Mouse (Mus musculus) cerebellum, postnatal 10 days (tissue): Measurements from ENCODE around the gene Vwa8.
A peak's percentile ranks its signal among the peaks of the same experiment; 100 is the strongest.
"Not testable (repeated sequence)": the region's sequence is repeated elsewhere in the genome, so short reads cannot be mapped to it uniquely, and the experiment has no call there.

Experiments used
- DNase-seq, 2 experiments: peaks; one replicate each; pipeline ENCODE4 v3.0.0; 2021; ENCODE audit warnings: mixed read lengths in 2 of 2

Vwa8 gene

DNA sequence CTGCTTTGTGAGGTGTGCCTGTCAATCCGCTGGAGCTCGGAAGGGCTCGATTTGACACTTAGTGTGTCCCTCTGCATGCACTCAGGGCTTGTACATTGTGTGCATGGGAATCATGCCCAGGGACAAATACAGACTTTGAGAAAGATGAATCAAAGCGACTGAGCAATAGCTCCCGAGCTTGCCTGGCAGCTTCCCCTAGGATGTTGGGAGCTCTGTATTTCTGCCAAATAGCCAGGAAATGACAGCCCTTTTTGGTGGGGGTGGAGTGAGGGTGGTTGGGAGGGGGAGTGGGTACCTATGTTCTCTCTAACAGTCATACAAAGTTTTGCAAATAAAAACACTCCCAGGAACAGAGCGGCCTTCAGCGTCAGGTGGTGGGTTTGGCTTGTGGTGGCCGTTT lies 138.7 kb downstream of the Vwa8 start:
- peak; percentile 15 for DNase-seq

DNA sequence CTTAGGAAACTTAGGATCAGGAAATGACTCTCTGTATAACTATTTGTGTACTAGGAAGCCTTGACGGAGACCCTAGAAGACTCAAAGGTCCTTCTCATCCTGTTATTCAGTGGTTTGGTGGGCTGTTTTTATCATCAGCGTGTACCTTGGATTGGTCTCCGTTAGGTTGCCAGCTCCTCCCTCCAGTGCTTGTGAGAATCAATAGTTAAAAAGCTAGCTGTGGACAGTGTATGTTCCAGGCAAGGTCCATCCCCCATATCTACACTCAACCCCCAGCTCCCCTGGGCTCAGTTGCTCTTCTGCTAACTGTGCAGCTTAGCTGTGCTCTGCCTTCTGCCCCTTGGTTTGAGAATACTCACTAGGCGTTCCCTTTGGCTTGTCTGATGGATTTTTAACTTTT lies 143.6 kb downstream of the Vwa8 start:
- DNase-seq: no peak

DNA sequence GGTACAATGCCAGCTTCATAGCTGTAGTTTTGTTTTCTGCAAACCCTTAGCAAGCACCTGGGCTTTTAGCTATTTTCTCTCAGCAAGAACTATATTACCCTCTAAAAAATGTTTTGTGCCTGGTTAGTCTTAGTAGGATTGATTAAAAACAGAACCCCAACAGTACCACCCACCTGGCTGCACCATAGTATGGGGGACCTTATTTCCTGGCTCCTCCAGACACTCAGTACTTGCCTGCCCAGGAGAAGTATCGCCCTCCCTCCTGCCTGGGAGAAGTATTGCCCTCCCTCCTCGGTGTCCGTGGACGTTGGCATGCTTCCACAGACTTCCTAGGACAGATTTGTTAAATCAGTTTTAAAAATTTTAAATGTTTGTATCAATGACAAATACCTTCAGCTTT lies 144.7 kb downstream of the Vwa8 start:
- no peak for DNase-seq

DNA sequence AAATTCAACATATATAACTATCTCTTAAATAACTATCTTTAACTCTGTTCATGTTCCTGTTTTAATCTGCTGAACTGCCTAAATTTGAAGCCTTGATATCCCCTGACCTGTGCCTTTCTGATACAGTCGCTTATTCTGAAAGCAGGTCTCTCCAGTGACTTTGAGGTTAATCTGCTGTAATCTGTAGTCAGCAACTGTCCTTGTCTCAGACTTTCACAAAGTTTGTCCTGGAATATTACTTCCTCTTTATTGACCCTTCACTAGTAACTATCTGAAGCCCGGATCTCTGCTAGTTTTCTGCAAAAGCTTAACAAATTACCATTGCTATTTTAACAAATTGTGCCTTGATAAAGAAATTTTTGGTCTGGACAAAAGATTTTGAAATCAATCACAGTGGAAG lies 147.5 kb downstream of the Vwa8 start:
- no peak for DNase-seq

DNA sequence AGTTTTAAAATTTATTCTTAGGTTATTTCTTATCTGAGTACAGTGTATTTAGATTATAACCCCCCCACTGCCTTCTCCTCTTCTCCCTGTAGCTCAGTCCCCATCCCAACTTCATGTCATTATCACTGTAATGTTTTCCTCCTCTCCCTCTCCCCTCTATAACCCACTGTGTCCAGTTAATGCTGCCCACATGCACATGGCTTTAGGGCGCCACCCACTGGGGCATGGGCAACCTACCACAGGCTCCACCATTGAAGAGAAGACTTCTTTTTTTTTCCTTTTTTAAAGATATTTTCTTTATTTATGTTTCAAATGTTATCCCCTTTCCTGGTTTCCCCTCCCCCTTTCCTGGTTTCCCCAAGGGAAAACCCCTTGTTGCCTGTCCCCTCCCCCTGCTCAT lies 154.7 kb downstream of the Vwa8 start:
- peak; percentile 75 for DNase-seq

DNA sequence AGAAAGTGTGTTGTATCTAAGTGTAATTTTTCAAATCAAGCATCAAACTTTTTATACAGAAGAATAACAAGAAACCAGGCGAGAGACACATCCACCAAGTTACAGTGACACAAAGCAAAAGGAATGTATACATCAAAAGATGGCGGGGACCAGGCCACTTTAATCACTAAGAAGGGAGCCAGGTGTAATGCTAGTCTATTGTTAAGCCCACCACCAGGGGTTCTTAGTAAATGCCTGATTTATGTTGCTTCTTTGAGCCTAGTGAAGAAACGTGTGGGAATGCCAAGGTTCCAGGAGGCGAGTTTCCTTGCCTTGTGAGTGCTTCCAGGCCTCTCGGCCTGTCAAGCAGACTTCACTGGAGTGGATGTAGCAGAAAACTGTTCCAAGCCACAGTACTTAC lies 168.9 kb downstream of the Vwa8 start:
- DNase-seq: not testable (repeated sequence)

DNA sequence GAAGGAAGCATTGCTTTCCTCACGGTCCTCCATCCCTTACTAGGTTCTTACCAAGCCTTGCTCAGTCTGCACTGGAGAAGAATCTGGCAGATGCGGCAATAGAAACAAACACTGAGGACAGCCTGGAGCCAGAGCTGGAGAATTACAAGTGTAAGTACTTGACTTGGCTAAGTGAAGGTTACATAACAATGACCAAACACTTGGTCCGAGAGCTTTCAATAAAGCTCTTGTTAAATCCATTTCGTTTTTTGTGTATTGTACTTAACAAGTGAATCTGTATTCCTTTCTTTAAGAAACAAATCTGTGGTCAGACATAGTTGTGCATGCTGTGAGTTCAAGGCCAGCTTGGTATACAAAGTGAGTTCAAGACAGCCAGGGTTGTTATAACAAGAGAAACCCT lies 169.7 kb downstream of the Vwa8 start:
- DNase-seq: no peak

DNA sequence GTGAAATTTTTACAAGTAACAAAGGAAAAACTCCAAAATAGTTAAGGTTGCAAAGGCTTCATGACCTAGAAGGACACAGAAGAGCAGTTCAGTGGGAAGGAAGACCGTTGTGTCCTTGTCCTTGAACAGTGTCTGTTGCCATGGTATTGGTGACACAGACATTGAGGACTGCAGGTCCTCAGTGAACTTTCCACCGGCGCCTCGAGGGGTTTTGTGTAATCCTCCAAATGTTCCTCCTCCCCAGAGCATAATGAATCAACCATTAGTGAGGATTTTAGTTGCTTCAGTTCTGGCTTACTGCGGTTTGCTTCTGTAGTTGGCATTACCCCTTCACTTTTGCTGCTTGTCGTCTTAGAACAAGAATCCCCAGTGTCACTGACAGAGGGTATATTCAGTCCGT lies 172.9 kb downstream of the Vwa8 start:
- DNase-seq: peak in 1 of 2 experiments; percentile 16

DNA sequence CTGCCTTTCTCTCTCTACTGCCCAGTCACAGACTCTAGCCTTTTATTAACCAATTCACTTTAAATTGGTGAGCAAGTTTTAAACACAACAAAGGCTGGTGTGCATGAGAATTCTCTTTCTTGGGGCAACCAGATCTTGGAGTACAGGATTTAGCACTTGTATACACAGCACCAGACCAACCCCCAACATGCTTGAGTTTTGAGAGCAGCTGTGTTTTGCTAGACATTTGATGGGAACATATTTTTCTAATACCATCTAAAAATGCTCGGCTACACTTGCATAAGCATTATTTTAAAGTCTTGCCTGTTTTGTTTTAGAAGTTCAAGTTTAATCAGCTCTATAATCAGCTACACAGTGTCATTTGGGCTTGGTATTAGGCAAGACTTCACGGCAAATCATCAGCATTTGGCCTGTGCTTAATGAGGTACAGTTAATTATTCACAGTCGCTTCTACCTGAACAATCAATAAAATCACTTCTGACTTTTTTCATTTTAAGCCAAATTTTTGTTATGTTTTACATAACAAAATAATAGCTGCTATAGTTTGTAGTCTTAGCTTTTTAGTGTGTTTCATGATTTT lies 180.2 kb downstream of the Vwa8 start:
- DNase-seq: no peak

DNA sequence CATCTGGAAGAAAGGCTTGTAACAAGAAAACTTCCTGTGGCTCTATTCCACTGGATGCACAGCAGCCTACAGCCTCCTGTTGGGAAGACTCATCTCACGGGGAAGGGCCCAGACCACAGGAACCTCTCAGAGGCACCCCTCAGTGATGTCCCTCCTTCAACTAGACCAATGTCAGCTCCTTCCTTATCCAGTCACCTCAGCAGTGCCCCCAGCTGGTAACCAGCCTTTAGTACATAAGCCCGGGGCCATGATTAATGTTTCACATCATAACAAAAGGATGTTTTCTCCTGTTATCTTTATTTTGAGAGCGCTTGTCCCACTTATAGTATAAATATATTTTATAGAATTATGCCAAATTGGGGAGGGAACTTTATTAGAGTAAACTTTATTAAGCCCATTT lies 181.9 kb downstream of the Vwa8 start:
- DNase-seq: peak; percentile 11 to 15

DNA sequence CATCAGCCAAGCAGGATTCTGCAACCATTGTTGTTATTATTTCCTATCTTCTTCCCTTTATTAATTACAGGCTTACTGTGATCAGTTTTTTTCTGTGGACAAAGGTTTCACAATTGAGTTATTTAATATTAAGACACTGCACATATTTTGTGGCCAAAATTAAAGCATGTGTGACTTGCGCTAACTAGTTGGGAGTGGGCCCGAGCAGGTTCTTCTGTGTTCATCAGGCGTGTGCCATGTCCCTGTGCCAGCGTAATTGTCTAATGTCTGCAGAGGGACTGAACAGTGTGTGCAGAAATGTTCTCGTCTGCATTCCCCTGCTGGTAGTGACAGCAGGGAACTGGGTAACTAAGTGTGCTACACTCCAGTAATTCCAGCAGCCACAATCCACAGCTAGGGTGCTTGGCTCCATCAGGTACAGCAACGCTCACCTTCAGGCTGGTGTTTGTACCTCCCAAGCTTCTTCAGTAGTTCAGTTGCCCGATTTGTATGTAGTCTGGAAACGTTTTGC lies 182.4 kb downstream of the Vwa8 start:
- DNase-seq: no peak

DNA sequence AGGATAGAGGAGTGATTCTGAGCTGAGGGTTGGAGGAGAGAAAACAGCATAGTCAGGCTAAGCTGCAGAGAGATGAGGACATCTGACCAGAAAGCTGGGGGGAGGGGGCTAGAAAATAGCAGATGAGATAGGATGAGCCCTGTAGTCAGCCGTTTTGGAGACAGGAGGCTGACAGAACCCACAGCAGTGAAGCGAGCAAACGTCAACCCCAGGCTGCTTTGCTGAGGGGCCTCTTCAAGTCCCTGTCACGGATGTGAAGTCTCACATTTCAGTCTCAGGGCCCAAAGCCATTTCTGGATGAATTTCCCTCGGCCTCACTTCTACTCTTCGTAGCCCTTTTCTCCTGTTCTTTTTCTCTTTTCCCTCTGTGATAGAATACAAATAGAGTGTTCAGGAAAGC lies 184.5 kb downstream of the Vwa8 start:
- DNase-seq: no peak

DNA sequence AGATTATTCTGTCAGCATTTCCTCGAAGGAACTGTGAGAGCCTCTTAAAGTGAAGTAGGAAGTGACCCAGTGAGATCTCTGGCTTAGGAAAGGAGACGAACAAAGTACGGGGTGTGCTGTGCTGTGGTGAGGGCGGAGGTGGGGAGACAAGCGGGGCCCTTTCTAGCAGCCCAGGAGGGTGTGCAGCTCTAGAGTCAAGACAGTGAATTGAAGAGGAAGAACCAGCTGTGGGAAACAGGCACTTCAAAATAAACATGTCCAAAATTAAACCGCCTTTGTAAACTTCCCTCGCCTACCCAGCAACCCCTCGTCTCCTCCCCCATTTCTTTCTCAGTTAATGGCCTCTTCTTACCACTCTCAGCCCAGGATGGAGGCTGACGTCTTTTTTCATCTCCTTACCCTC lies 185.7 kb downstream of the Vwa8 start:
- DNase-seq: no peak

DNA sequence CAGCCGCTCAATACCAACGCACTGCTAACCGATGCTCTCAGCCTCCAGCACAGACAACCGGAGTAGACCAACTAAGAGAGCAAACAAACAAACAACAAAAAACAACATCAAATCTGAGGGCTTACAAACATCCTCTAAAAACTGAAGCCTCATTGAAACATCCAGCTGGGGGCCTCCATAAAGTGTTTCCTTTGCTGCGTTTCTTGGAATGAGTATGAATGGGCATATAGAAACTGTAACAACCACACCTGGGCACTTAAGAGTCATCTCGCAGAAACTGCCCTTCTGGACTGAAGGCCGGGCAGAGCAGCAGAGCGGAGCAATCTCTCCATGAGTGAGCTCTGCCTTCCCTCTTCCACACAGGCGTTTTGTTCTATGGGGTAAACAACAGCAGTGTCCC lies 186.7 kb downstream of the Vwa8 start:
- DNase-seq: no peak

DNA sequence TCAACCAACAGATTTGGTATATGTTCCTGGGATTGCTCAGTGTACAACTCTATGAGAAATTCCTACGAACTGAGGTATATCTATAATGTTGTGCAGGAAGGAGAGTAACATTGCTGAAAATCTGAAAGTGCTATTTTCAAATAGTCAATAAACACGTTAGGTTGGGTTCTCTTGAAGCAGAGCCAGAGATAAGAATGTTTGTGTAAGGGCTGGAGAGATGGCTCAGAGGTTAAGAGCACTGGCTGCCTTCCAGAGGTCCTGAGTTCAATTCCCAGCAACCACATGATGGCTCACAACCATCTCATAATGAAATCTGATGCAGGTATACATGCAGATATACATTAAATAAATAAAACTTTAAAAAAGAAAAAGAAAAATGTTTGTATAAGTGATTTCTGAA lies 198.3 kb downstream of the Vwa8 start:
- no peak for DNase-seq

DNA sequence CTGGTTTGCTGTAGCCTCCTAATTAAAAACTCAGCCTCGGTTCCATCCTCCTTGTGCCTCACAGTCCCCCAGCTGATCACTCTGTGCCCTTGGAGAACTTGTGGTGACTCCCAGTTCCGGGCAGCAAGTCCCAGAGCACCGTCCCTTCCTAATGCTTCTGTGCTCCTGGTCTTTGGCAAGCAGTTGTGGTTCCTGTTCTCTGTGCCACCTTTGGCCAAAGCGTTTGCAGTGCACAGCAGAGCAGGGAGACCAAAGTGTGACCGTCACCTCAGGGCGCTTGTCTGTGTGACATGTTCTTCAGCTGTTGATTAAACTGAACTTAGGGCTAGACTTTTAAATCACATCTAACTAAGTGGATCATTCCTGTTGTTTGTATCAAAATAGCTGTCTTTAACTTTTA lies 199.1 kb downstream of the Vwa8 start:
- no peak for DNase-seq

DNA sequence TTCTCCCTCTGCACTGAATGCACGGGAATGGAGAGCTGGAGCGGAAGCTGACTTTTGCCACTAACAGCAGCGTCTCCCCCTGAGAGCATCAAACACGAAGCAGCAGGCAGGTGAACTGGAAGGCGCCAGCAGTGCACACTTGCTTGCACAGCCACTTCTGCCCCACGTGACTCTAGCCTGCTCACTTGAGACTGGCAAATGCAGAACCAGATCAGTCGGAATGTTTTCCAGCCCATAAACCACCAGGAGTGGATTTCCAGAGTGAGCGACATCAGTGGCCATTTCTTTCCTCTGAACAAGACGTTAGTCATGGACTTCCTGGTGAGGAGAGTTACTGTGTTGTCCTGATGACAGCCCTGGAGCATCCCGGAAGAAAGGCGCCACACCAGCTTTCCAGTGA lies 200.7 kb downstream of the Vwa8 start:
- no peak for DNase-seq

DNA sequence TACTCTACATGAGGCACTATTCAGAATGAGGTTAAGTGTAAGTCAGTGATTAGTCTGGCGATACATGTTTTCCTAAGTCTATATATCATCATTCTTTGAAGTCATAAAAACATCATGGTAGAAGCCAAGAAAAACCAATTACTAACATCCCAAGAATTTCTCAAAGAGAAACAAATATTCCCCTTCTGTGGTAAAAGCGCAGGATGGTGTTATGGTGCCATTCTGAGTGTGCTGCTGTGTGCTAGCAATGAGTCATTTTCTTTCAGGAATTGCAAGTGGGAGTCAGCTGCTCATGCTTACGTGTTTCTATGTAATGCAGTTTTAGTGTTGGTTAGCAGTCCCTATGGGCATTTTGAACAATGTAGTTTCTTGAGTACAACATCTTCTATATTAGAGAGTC lies 216.8 kb downstream of the Vwa8 start:
- DNase-seq: no peak

DNA sequence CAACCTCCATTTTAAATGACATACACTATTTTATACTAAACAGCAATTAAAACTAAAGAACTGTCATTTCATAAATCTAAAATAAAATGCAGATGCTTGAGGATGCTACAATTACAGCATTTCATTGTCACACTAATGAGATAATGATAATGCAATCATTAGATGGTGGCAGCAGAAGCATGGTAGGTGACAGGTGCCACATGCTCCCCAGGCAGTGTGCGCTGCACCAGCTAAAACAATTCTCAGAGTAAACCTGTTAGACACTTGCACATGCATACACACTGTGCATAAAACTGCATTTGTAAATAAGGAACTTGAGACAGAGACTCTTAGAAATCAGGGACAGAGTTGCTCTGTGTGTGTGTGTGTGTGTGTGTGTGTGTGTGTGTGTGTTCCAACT lies 220.7 kb downstream of the Vwa8 start:
- DNase-seq: no peak

DNA sequence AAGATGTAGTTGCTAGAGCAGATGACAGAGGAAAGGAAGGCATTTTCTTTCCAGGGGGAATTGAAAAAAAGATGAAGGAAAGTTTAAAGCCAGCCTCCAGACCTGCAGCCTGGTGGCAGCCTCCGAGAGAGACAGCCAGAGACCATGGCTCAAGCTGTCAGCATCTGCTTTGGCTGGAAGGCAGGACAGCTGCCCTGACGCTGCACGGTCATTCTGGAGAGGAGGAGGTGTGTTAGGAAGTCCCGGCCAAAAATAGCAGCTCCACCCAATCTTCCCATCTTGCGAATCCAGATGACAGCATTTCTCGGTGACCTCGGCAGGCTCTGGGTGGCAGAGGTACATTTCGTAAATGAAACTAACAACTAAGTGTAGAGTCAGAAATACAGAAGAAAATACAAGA lies 225.9 kb downstream of the Vwa8 start:
- no peak for DNase-seq

DNA sequence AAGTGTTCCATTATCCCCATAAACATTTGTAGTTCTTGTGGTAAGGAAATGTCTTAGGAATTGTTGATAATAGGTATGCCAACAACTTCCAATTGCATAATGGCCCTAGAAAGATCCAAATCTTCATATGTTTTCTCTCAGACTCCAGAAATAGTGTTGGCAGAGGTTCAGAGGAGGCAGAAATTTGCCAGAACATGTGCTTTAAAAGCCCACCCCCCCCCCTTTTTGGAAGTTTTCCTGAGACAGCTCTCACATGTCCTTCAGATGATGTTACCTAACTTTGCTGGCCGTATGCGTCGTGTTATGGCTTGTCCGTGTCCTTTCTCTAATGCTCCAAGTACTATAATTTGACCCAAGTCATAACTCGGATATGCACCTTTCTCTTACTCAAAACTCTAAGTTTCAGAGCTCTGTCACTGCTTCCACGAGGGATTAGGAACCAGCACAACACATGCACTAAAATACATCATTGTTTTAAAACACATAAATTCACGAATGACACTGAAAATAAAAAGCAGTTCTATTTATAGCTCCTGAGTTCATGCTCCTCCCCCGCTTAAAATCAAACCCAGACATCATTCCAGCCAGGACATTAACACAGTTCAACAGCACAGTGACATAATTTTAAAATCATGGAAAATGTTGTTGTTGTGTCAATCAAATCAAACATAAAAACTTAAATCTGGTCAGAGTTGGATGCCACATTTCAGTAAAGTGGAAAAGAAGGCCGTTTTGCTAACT lies 227.9 kb downstream of the Vwa8 start:
- DNase-seq: no peak

DNA sequence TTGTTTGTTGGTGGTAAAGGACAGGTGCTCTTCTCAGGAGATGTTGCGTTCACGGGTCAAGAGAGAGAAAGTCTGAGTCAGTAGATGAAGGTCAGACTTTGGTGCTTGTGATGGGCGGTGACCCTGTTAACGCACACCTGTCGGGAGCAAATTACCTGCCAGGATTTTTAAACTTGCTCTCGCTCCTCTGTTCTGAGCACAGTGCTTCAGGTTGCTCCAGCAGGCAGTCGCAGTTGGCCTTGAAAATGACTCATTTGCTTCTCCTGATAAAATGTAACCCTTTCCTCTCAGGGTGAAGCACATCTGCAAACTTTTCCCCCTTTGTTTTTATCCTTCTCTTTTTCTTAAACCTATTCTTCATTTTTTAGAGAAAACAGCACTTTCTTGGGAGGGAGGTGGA lies 234.7 kb downstream of the Vwa8 start:
- no peak for DNase-seq

DNA sequence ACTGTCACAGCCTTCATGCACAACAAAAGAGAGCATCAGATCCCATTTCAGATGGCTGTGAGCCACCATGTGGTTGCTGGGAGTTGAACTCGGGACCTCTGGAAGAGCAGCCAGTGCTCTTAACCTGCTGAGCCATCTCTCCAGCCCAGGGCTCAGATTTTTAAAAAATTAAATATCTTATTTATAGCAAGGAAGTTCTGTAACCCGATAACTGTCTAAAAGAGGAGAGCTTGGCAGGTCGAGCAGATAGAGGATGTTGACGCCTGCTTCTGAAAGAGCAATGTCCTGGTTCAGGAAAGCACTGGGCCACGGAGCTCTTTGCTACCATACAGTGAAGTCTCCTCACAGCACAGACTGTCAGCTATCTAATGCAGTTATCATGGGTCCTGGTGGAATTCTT lies 237.2 kb downstream of the Vwa8 start:
- DNase-seq: no peak

DNA sequence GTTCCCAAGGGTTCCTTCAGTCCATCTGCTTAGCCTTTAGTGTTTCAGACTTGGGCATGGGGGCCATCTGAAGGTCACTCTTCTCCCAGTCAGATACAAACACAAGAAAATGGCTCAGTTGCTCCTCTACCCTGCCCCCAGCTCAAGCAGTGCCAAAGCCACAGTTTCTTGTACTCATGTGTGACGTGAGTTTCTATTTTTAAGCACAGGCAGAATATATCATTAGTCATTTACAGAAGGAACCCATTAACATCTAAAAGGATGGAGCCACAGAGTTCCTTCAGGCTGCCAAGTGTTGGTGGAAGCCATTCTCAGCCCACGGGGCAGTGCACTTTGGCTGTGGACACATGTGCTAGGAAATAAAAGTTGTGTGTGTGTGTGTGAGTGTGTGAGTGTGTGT lies 240.6 kb downstream of the Vwa8 start:
- peak; percentile 22 to 30 for DNase-seq

DNA sequence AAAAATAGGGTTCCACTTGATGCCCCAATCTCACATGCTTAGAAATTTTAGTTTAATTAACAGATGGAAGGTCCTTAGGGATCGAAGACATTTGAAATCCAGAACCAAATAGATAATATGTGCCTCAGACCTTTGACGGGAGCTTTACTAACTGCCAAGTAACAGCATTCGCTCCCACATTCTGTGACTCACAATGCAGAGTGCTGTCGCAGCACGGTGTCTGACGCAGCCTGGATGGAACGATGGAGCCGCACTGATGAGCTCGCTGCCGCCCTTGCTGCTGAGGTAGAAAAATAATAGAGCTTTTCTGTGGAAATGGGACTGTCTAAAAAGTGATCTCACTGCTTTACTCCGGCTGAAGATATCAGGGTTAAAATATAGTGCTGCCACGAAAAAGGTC lies 248.3 kb downstream of the Vwa8 start:
- DNase-seq: no peak
